10 mouse cellular contexts compared by ENCODE assay signal in genomic region chr12:49391305-49392040, GRCm38 (mm10). TPM values are rescaled to one million over a fixed set of nuclear protein-coding genes. Genes with fewer than 3 reads are reported as not detected.
DNase-seq lines count a peak whose midpoint lies in the region; ATAC-seq and TF ChIP-seq lines count a peak whose summit lies in the region.
"Had no signal": no experiment of that assay in that cellular context is flagged by ENCODE, and none has a peak within 500 bp of the region (broad histone marks: within the 10 kb centered on the region; RNA-seq: fewer than 3 reads in every experiment).

No protein-coding gene starts in this region.

- no peak for TF ChIP-seq EP300 in liver, embryonic 14.5 days (IDR thresholded peaks at IDR 0.05; ENCODE audit: low read depth)

- TF ChIP-seq CTCF in liver, embryonic 14.5 days (IDR thresholded peaks at IDR 0.05; ENCODE audit: low read depth): peak; percentile 49

- peaks cover 60% of the 10 kb centered on the region for H3K27me3 ChIP-seq in kidney, embryonic 16.5 days (ENCODE audit: insufficient read depth, low read length)
- H3K27me3 ChIP-seq in liver, embryonic 14.5 days (ENCODE audit: control insufficient read depth, insufficient read depth, low read length): peaks cover 59% of the 10 kb centered on the region
- H3K27me3 ChIP-seq in stomach, embryonic 14.5 days (ENCODE audit: control insufficient read depth, insufficient read depth, low read length): peaks cover 48% of the 10 kb centered on the region

- H3K9ac ChIP-seq in kidney, embryonic 16.5 days (replicated peaks; ENCODE audit: low read length): no peak overlapping the region
- H3K9ac ChIP-seq in liver, embryonic 14.5 days (replicated peaks): no peak overlapping the region
- no peak overlapping the region for H3K9ac ChIP-seq in stomach, embryonic 14.5 days (replicated peaks; ENCODE audit: low read depth, low read length)

- peak; percentile 35 to 46 for DNase-seq in cerebellum, postnatal 25 days
- no peak for DNase-seq in cerebellum, adult 8-10 months
- peak; percentile 32 to 57 for DNase-seq in adrenal gland, postnatal 36 days
- DNase-seq in liver, embryonic 14.5 days (ENCODE audit: low read depth in 3 of 3, low spot score in 3 of 3): no peak
- DNase-seq in spleen, adult 12 weeks (ENCODE audit: low spot score): no peak

- no peaks in the 10 kb centered on the region for H3K4me1 ChIP-seq in kidney, embryonic 16.5 days (ENCODE audit: insufficient read depth, low read length)
- H3K4me1 ChIP-seq in liver, embryonic 14.5 days (replicated peaks; ENCODE audit: control insufficient read depth in 2 of 2, insufficient read depth in 2 of 2, low read length in 1 of 2): no peaks in the 10 kb centered on the region
- no peaks in the 10 kb centered on the region for H3K4me1 ChIP-seq in stomach, embryonic 14.5 days (ENCODE audit: control insufficient read depth, insufficient read depth, low read length)

- under 1% methylated on average over 42 of the region's 42 CpGs for WGBS in kidney, embryonic 16.5 days
- 2% methylated on average over 42 of the region's 42 CpGs for WGBS in liver, embryonic 14.5 days (ENCODE audit: insufficient replicate concordance)
- under 1% methylated on average over 42 of the region's 42 CpGs for WGBS in stomach, embryonic 14.5 days

- H3K27ac ChIP-seq in kidney, embryonic 16.5 days (ENCODE audit: low read length): no peak overlapping the region
- no peak overlapping the region for H3K27ac ChIP-seq in liver, embryonic 14.5 days
- H3K27ac ChIP-seq in stomach, embryonic 14.5 days (ENCODE audit: low read length): no peak overlapping the region

- H3K4me3 ChIP-seq in kidney, embryonic 16.5 days (ENCODE audit: low read length): peak overlapping the region; percentile 2
- no peak overlapping the region for H3K4me3 ChIP-seq in liver, embryonic 14.5 days (ENCODE audit: insufficient read depth in 1 of 2, low read depth in 2 of 2, low read length in 2 of 2)
- H3K4me3 ChIP-seq in stomach, embryonic 14.5 days (ENCODE audit: low read depth, low read length): peak overlapping the region; percentile 1; the same call in 1 of the 2 replicates

- peak overlapping the region; percentile 35 for H3K4me2 ChIP-seq in kidney, embryonic 16.5 days (replicated peaks; ENCODE audit: low read depth, low read length)
- H3K4me2 ChIP-seq in liver, embryonic 14.5 days (ENCODE audit: low read depth): no peak overlapping the region
- peak overlapping the region; percentile 27 for H3K4me2 ChIP-seq in stomach, embryonic 14.5 days (replicated peaks; ENCODE audit: low read depth, low read length)

- ATAC-seq in granulocyte monocyte progenitor cell, adult 5-6 weeks (replicated peaks; ENCODE audit: poor library complexity, severe bottlenecking): peak; percentile 55; the same call in 1 of the 2 replicates
- ATAC-seq in kidney, embryonic 16.5 days (ENCODE audit: low FRiP score, low TSS enrichment): peak; percentile 97
- no peak for ATAC-seq in liver, embryonic 14.5 days (ENCODE audit: insufficient read depth)
- peak; percentile 95 for ATAC-seq in stomach, embryonic 14.5 days (ENCODE audit: insufficient number of reproducible peaks, insufficient read depth, low FRiP score, low read depth)

- H3K9me3 ChIP-seq in kidney, embryonic 16.5 days (ENCODE audit: low read length): no peaks in the 10 kb centered on the region
- H3K9me3 ChIP-seq in liver, embryonic 14.5 days (ENCODE audit: control insufficient read depth, low read length): no peaks in the 10 kb centered on the region
- no peaks in the 10 kb centered on the region for H3K9me3 ChIP-seq in stomach, embryonic 14.5 days (ENCODE audit: control insufficient read depth, low read depth, low read length)

- H3K36me3 ChIP-seq in kidney, embryonic 16.5 days (ENCODE audit: insufficient read depth, low read length): no peaks in the 10 kb centered on the region
- H3K36me3 ChIP-seq in liver, embryonic 14.5 days (replicated peaks; ENCODE audit: control insufficient read depth, insufficient read depth, low read depth): no peaks in the 10 kb centered on the region
- H3K36me3 ChIP-seq in stomach, embryonic 14.5 days (ENCODE audit: control insufficient read depth, insufficient read depth, low read length): no peaks in the 10 kb centered on the region

RNA-seq across cellular contexts. Expression of gene Gm43517, which starts 6.5 kb away (rescaled TPM):
- not detected for total RNA-seq in adrenal gland, postnatal 36 days (2021)
- not detected in 2 replicates for total RNA-seq in granulocyte monocyte progenitor cell, adult 5-6 weeks (2014; fragmentation: Nextera tagmentation)
- total RNA-seq in granulocyte monocyte progenitor cell, adult 5-6 weeks (2017): not detected in 2 replicates
- polyA plus RNA-seq in kidney, embryonic 16.5 days (2015; fragmentation: Nextera tagmentation; extraction: Ambion mirVana): not detected in 2 replicates
- polyA plus RNA-seq in liver, embryonic 14.5 days (2012; rRNA removed): 0.03 TPM in 1 of 2 replicates, not detected in the other
- not detected in 2 replicates for polyA plus RNA-seq in liver, embryonic 14.5 days (2014; fragmentation: Nextera tagmentation; extraction: Ambion mirVana)
- not detected in 2 replicates for polyA plus RNA-seq in stomach, embryonic 14.5 days (2014; fragmentation: Nextera tagmentation; extraction: Ambion mirVana)
- total RNA-seq: gastrocnemius, postnatal 4 days had no signal
- polyA plus RNA-seq: small intestine, adult 2 months had no signal

RNA-seq across cellular contexts. Expression of gene Foxg1, which starts 9.0 kb away (rescaled TPM):
- total RNA-seq in adrenal gland, postnatal 36 days (2021): not detected
- total RNA-seq in granulocyte monocyte progenitor cell, adult 5-6 weeks (2014; fragmentation: Nextera tagmentation): not detected in 2 replicates
- total RNA-seq in granulocyte monocyte progenitor cell, adult 5-6 weeks (2017): not detected in 2 replicates
- not detected in 2 replicates for polyA plus RNA-seq in kidney, embryonic 16.5 days (2015; fragmentation: Nextera tagmentation; extraction: Ambion mirVana)
- 0.37 TPM in 1 of 2 replicates, not detected in the other for polyA plus RNA-seq in liver, embryonic 14.5 days (2012; rRNA removed)
- polyA plus RNA-seq in liver, embryonic 14.5 days (2014; fragmentation: Nextera tagmentation; extraction: Ambion mirVana): not detected in 2 replicates
- polyA plus RNA-seq in stomach, embryonic 14.5 days (2014; fragmentation: Nextera tagmentation; extraction: Ambion mirVana): 0.08 TPM in 1 of 2 replicates, not detected in the other
- total RNA-seq: gastrocnemius, postnatal 4 days had no signal
- polyA plus RNA-seq: small intestine, adult 2 months had no signal

Comparison
In these comparisons a context has a peak if more than half of its experiments do, and no peak if none do; other contexts are left out.
1. DNase-seq: peak in cerebellum, postnatal 25 days (2 of 2) and adrenal gland, postnatal 36 days (2 of 2); none in cerebellum, adult 8-10 months (single experiment), liver, embryonic 14.5 days (0 of 3) and spleen, adult 12 weeks (single experiment).
2. H3K4me3 ChIP-seq: peak in kidney, embryonic 16.5 days (single experiment) and stomach, embryonic 14.5 days (single experiment); none in liver, embryonic 14.5 days (0 of 2).